Mouse (Mus musculus) CH12.LX (cell line): ENCODE measurements at regions not wholly inside any gene's neighbourhood (a gene's known extent, or its start where the extent isn't known, plus 50 kb on each side); places are given as distances from the start of the nearest gene placed in this dataset.

ENCODE experiments used
- BHLHE40 ChIP-seq: IDR thresholded peaks from 2 replicates; pipeline ENCODE4 v1.6.1; 2011; ENCODE audit warnings: mild to moderate bottlenecking, low read depth, low read length, improper control_type of control experiment
- CTCF ChIP-seq, 2 experiments: IDR thresholded peaks in 1 of 2; conservative IDR thresholded peaks in 1 of 2; 2 replicates each; pipeline ENCODE4 v1.5.1; 2011 to 2012; ENCODE audit warnings: low read depth in 2 of 2, low read length in 2 of 2, improper control_type of control experiment in 1 of 2, inconsistent platforms in 1 of 2, mild to moderate bottlenecking in 1 of 2, moderate library complexity in 1 of 2
- EP300 ChIP-seq: IDR thresholded peaks from 2 replicates; pipeline ENCODE4 v1.6.1; 2011; ENCODE audit warnings: low read length, improper control_type of control experiment
- JUND ChIP-seq: conservative IDR thresholded peaks from 2 replicates; pipeline ENCODE4 v1.6.1; 2011; ENCODE audit warnings: low read depth, low read length, improper control_type of control experiment
- POLR2A ChIP-seq: IDR thresholded peaks from 2 replicates; pipeline ENCODE4 v1.6.1; 2011; ENCODE audit warnings: low read depth, mild to moderate bottlenecking, improper control_type of control experiment, low read length
- USF2 ChIP-seq: conservative IDR thresholded peaks from 2 replicates; pipeline ENCODE4 v1.6.1; 2011; ENCODE audit warnings: low read depth, low read length, improper control_type of control experiment
- ZMIZ1 ChIP-seq: IDR thresholded peaks from 2 replicates; pipeline ENCODE4 v1.6.1; 2012; ENCODE audit warnings: low read depth, mild to moderate bottlenecking, inconsistent platforms, low read length, improper control_type of control experiment

GRCm38 (mm10) chr15:86944529-86944928 lies 599.6 kb upstream of the Fam19a5 start:
- no peak for TF ChIP-seq POLR2A
- TF ChIP-seq EP300, result no peak
- no peak for TF ChIP-seq CTCF (conservative IDR thresholded peaks at IDR 0.05 in 1 of 2, IDR thresholded peaks at IDR 0.05 in 1 of 2; ENCODE audit: low read depth in 2 of 2, low read length in 2 of 2)
- no peak for TF ChIP-seq JUND
- no peak for TF ChIP-seq ZMIZ1
- TF ChIP-seq USF2, result no peak
- no peak for TF ChIP-seq BHLHE40
